ENCODE assay signal across 21 mouse cellular contexts in the genomic region with DNA sequence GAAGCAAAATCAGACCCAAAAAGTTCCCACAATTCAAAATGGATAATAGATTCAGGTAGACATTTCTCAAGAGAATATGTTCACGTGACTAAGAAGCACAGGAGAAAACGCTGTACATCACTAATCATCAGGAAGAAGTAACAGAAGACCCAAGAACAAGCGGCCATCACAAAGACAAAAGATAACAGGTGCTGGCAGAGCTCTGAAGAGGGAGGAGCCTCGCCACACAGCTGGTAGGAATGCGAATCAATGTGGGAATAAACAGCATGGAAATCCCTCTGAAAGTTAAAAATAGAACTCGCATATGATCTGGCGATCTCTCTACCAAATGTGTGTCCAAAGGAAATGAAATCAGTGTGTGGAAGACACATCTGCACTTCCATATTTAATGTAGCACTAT.
DNase-seq lines count a peak whose midpoint lies in the region; ATAC-seq and TF ChIP-seq lines count a peak whose summit lies in the region.
"Had no signal": no experiment of that assay in that cellular context is flagged by ENCODE, and none has a peak within 500 bp of the region (broad histone marks: within the 10 kb centered on the region; RNA-seq: fewer than 3 reads in every experiment).

No protein-coding gene starts in this region.

- DNase-seq in forebrain, embryonic 14.5 days (ENCODE audit: low spot score) = peak; percentile 5
- no peak for DNase-seq in left cerebral cortex, postnatal 36 days (ENCODE audit: low spot score in 2 of 2)
- DNase-seq: adrenal gland, adult 8-10 months; adrenal gland, postnatal 14 days; adrenal gland, postnatal 36 days; cerebellum, adult 11-12 months; cerebellum, adult 2 months; cerebellum, adult 9-10 months; cerebellum, postnatal 10 days; cerebellum, postnatal 25 days; forebrain, postnatal 0 days had no signal

- no peaks in the 10 kb centered on the region for H3K4me1 ChIP-seq in forebrain, embryonic 14.5 days (ENCODE audit: control insufficient read depth, insufficient read depth, low read length)
- H3K4me1 ChIP-seq in forebrain, embryonic 13.5 days = no peaks in the 10 kb centered on the region
- H3K4me1 ChIP-seq: embryonic facial prominence, embryonic 13.5 days; forebrain, embryonic 15.5 days had no signal

- no peak overlapping the region for H3K27ac ChIP-seq in forebrain, embryonic 14.5 days (ENCODE audit: low read depth, low read length)
- no peak overlapping the region for H3K27ac ChIP-seq in forebrain, embryonic 13.5 days
- H3K27ac ChIP-seq: embryonic facial prominence, embryonic 13.5 days; forebrain, embryonic 15.5 days had no signal

- H3K79me3 ChIP-seq in C2C12 (ENCODE audit: low read depth) = no peaks in the 10 kb centered on the region

- no peaks in the 10 kb centered on the region for H3K36me3 ChIP-seq in forebrain, embryonic 14.5 days (ENCODE audit: control insufficient read depth, insufficient read depth, low read length)
- H3K36me3 ChIP-seq in forebrain, embryonic 13.5 days (ENCODE audit: poor library complexity, severe bottlenecking) = no peaks in the 10 kb centered on the region
- no peaks in the 10 kb centered on the region for H3K36me3 ChIP-seq in C2C12 (ENCODE audit: control insufficient read depth, insufficient read depth)
- no peaks in the 10 kb centered on the region for H3K36me3 ChIP-seq in myocyte (ENCODE audit: control insufficient read depth, insufficient read depth)
- H3K36me3 ChIP-seq: embryonic facial prominence, embryonic 13.5 days; forebrain, embryonic 15.5 days; G1E had no signal

- no peak for TF ChIP-seq POLR2A in myocyte (IDR thresholded peaks at IDR 0.05; ENCODE audit: insufficient read length, low read depth)

- H3K79me2 ChIP-seq in C2C12 (ENCODE audit: control insufficient read depth, insufficient read depth) = no peaks in the 10 kb centered on the region
- H3K79me2 ChIP-seq in myocyte (ENCODE audit: control insufficient read depth, insufficient read depth) = no peaks in the 10 kb centered on the region

- intact Hi-C loops in left cerebral cortex, postnatal 36 days (cut with DNase I) = no loop called here

- no peak overlapping the region for H3ac ChIP-seq in C2C12 (ENCODE audit: control insufficient read depth, insufficient read length, low read depth)
- H3ac ChIP-seq in myocyte (ENCODE audit: control insufficient read depth, insufficient read length) = no peak overlapping the region

- H3K4me3 ChIP-seq in forebrain, embryonic 14.5 days (ENCODE audit: low read depth, low read length) = no peak overlapping the region
- no peak overlapping the region for H3K4me3 ChIP-seq in forebrain, embryonic 13.5 days
- H3K4me3 ChIP-seq in C2C12 (ENCODE audit: insufficient read depth, poor library complexity, severe bottlenecking) = no peak overlapping the region
- H3K4me3 ChIP-seq in myocyte = no peak overlapping the region
- H3K4me3 ChIP-seq: embryonic facial prominence, embryonic 13.5 days; forebrain, embryonic 15.5 days had no signal

- H3K9ac ChIP-seq in forebrain, embryonic 14.5 days (ENCODE audit: low read length) = no peak overlapping the region
- H3K9ac ChIP-seq in forebrain, embryonic 13.5 days = no peak overlapping the region
- H3K9ac ChIP-seq: embryonic facial prominence, embryonic 13.5 days; forebrain, embryonic 15.5 days; forebrain, postnatal 0 days had no signal

- H3K4me2 ChIP-seq in forebrain, embryonic 14.5 days (ENCODE audit: low read length) = no peak overlapping the region
- H3K4me2 ChIP-seq in forebrain, embryonic 13.5 days = no peak overlapping the region
- no peak overlapping the region for H3K4me2 ChIP-seq in myocyte (ENCODE audit: low read depth)
- H3K4me2 ChIP-seq: embryonic facial prominence, embryonic 13.5 days; forebrain, embryonic 15.5 days had no signal

- H3K9me3 ChIP-seq in forebrain, embryonic 14.5 days (replicated peaks; ENCODE audit: control insufficient read depth, low read length) = no peaks in the 10 kb centered on the region
- no peaks in the 10 kb centered on the region for H3K9me3 ChIP-seq in forebrain, embryonic 13.5 days (replicated peaks)
- H3K9me3 ChIP-seq: embryonic facial prominence, embryonic 13.5 days; forebrain, embryonic 15.5 days had no signal

- TF ChIP-seq CTCF in C2C12 (IDR thresholded peaks at IDR 0.05; ENCODE audit: control insufficient read depth, insufficient read depth, insufficient read length) = no peak

- 70% methylated on average over 7 of the region's 7 CpGs for WGBS in forebrain, embryonic 14.5 days
- 79% methylated on average over 7 of the region's 7 CpGs for WGBS in forebrain, embryonic 13.5 days

- no peaks in the 10 kb centered on the region for H3K27me3 ChIP-seq in forebrain, embryonic 14.5 days (replicated peaks; ENCODE audit: control insufficient read depth, insufficient read depth, low read length)
- no peaks in the 10 kb centered on the region for H3K27me3 ChIP-seq in forebrain, embryonic 13.5 days
- H3K27me3 ChIP-seq in C2C12 (ENCODE audit: control insufficient read depth, insufficient read depth, insufficient read length) = no peaks in the 10 kb centered on the region
- H3K27me3 ChIP-seq in myocyte (ENCODE audit: control insufficient read depth, insufficient read depth, insufficient read length) = no peaks in the 10 kb centered on the region
- H3K27me3 ChIP-seq: CH12.LX; embryonic facial prominence, embryonic 13.5 days; forebrain, embryonic 15.5 days; Patski had no signal

- ATAC-seq in forebrain, embryonic 14.5 days = no peak
- no peak for ATAC-seq in forebrain, embryonic 13.5 days
- ATAC-seq: activated CD4-positive, CD25-positive, alpha-beta regulatory T cell, adult 4 months; CD4-positive, CD25-positive, alpha-beta regulatory T cell, adult 4 months; forebrain, embryonic 15.5 days; forebrain, postnatal 0 days; Patski had no signal

TF ChIP-seq in C2C12, 6 proteins besides CTCF, POLR2A, EP300 and RAD21:
- TF ChIP-seq FOSL1 (IDR thresholded peaks at IDR 0.05; ENCODE audit: insufficient read depth, low read length, poor library complexity, severe bottlenecking) = no peak
- no peak for TF ChIP-seq MYOD1 (IDR thresholded peaks at IDR 0.05; ENCODE audit: control insufficient read depth, insufficient read length, low read depth)
- TF ChIP-seq USF1 (IDR thresholded peaks at IDR 0.05; ENCODE audit: low read depth) = peak; percentile 14

TF ChIP-seq in myocyte, 11 proteins besides CTCF, POLR2A, EP300 and RAD21:
- TF ChIP-seq CEBPB (IDR thresholded peaks at IDR 0.05; ENCODE audit: insufficient read depth, poor library complexity, severe bottlenecking) = no peak
- TF ChIP-seq MYOD1 (IDR thresholded peaks at IDR 0.05; ENCODE audit: control insufficient read depth in 1 of 3, insufficient read length in 2 of 3, low read depth in 2 of 3) = peak in 2 of 3 experiments; percentile 69 to 70
